Mouse (Mus musculus): ENCODE measurements at regions not wholly inside any gene's neighbourhood (a gene's known extent, or its start where the extent isn't known, plus 50 kb on each side); places are given as distances from the start of the nearest gene placed in this dataset.

GRCm38 (mm10) chr9:78859956-78860355, 244.6 kb downstream of the Cd109 start:
- TF ChIP-seq CTCF (IDR thresholded peaks at IDR 0.05; ENCODE audit: borderline replicate concordance, insufficient read depth, low read length) (no peak), POLR2A (IDR thresholded peaks at IDR 0.05; ENCODE audit: low read depth, low read length) (no peak)

Data from embryonic fibroblast, embryonic 13.5 days (primary cell).